Mouse (Mus musculus) thymus, adult 18-20 months (tissue): ENCODE results near the gene Fyn.

Experiments
- DNase-seq, 2 experiments: peaks; one replicate each; pipeline ENCODE4 v3.0.0; 2022; ENCODE audit warnings: mixed read lengths in 2 of 2

The Fyn gene

DNA sequence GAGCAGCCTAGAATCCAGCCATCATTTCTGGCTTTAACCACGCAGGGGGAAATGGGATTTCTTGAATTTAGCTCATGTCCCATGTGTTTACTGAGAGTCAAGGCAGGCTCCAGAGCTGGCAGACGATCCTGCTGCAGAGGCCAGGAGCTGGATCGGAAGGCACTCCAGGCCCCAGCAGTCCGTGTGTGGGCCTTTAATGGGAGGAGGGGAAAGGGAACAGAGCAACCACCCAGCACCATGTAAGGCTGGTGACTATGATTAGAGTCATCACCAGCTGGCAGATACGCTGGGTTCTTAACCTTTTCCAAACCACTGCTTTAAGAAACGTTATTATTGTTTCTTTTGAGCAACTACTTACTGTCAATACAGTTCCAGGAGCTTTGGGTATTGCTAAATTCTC is 246.0 kb downstream of the Fyn start:
- no peak for DNase-seq
